Mouse (Mus musculus): Measurements from ENCODE around the gene Slc11a1. TPM values are rescaled to one million over a fixed set of nuclear protein-coding genes. Genes with fewer than 3 reads are reported as not detected.

Gene Slc11a1
- polyA plus RNA-seq, 1 experiment: 588 TPM

DNA sequence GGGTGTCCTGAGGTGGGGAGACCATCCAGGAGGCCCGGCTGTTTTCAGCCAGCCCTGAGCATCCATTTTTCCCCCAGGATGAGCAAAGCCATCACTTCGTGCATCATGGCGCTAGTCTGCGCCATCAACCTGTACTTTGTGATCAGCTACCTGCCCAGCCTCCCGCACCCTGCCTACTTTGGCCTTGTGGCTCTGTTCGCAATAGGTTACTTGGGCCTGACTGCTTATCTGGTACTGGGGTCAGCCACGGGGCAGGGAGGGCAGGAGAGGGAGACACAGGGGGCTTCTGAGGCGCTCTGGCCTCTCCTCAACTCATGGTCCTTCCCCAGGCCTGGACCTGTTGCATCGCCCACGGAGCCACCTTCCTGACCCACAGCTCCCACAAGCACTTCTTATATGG, 10.1 kb downstream of the Slc11a1 start:
- peaks cover 32% of the 10 kb centered on the region for H3K4me1 ChIP-seq (ENCODE audit: control insufficient read depth, insufficient read depth, low read length)
- TF ChIP-seq POLR2A (IDR thresholded peaks at IDR 0.05; ENCODE audit: borderline replicate concordance, low read depth, low read length) (no peak), CTCF (IDR thresholded peaks at IDR 0.05; ENCODE audit: low read depth, low read length) (no peak)
- no peak overlapping the region for H3K27ac ChIP-seq (ENCODE audit: insufficient read depth, low read depth, low read length)
- H3K4me3 ChIP-seq (ENCODE audit: insufficient read depth, low read length): no peak overlapping the region

GRCm38 (mm10) chr1:74385531-74385930, 10.5 kb downstream of the Slc11a1 start:
- H3K4me1 ChIP-seq (ENCODE audit: control insufficient read depth, insufficient read depth, low read length): peaks cover 27% of the 10 kb centered on the region
- TF ChIP-seq POLR2A (IDR thresholded peaks at IDR 0.05; ENCODE audit: borderline replicate concordance, low read depth, low read length) (no peak), CTCF (IDR thresholded peaks at IDR 0.05; ENCODE audit: low read depth, low read length) (no peak)
- no peak overlapping the region for H3K4me3 ChIP-seq (ENCODE audit: insufficient read depth, low read length)
- no peak overlapping the region for H3K27ac ChIP-seq (ENCODE audit: insufficient read depth, low read depth, low read length)

DNA sequence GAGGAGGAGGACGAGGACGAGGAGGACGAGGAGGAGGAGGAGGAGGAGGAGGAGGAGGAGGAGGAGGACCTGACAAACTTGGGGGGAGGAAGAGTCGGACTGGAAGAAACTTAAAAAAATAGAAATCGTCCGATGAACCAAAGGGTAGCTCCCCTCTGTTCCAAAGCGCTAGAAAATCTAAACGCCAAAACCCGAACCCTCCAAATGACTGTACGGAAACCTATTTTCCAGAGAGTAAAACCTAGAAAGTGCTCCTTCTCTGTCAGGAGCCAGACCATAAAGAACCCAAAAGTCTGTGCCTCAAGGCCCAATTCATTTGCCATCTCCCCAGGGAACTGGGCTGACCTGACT, 11.3 kb downstream of the Slc11a1 start:
- TF ChIP-seq CTCF (IDR thresholded peaks at IDR 0.05; ENCODE audit: low read depth, low read length) (no peak), POLR2A (IDR thresholded peaks at IDR 0.05; ENCODE audit: borderline replicate concordance, low read depth, low read length) (no peak)
- peak overlapping the region; percentile 65 for H3K4me3 ChIP-seq (ENCODE audit: insufficient read depth, low read length)
- H3K27ac ChIP-seq (ENCODE audit: insufficient read depth, low read depth, low read length): peak overlapping the region; percentile 97
- H3K4me1 ChIP-seq (ENCODE audit: control insufficient read depth, insufficient read depth, low read length): peaks cover 24% of the 10 kb centered on the region

DNA sequence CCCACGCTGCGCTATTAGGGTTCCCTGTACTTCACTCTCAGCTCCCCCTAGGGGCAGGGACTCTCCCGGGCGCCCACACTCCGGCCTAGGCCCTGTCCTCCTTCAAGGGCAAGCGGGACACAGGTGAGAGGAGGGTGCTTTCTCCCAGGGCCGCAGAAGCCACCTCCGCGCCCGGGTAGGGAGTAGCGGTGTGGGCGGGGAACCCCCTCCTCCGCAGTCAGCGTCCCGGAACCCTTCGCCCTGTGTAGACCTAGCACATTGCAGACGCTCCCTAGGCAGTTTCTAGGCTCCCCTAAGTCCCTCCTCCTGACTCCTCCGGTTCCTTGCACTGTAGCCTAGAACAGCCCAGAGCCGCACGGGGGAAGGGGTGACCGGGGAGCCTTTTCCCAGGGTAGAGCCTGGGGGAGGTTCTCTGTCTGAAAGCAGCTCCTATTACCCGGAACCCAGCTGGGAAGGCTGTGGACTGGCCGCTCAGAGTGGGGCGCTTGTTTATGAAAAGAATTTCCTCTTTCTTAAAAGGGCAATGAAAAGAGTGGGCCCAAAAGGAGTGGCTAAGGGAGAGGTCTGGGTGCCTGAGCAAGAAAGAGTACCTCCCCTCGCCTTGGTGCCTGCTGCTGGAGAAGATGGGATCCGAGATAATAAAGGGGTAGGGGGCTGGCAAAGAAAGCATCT, 11.9 kb downstream of the Slc11a1 start:
- Histone ChIP-seq H3K4me1 (ENCODE audit: control insufficient read depth, insufficient read depth, low read length) (peaks cover 19% of the 10 kb centered on the region), H3K27ac (ENCODE audit: insufficient read depth, low read depth, low read length) (peak overlapping the region; percentile 97), H3K4me3 (ENCODE audit: insufficient read depth, low read length) (peak overlapping the region; percentile 65)
- TF ChIP-seq POLR2A (IDR thresholded peaks at IDR 0.05; ENCODE audit: borderline replicate concordance, low read depth, low read length) (no peak), CTCF (IDR thresholded peaks at IDR 0.05; ENCODE audit: low read depth, low read length) (peak; percentile 42; the same call in 1 of the 2 replicates)

DNA sequence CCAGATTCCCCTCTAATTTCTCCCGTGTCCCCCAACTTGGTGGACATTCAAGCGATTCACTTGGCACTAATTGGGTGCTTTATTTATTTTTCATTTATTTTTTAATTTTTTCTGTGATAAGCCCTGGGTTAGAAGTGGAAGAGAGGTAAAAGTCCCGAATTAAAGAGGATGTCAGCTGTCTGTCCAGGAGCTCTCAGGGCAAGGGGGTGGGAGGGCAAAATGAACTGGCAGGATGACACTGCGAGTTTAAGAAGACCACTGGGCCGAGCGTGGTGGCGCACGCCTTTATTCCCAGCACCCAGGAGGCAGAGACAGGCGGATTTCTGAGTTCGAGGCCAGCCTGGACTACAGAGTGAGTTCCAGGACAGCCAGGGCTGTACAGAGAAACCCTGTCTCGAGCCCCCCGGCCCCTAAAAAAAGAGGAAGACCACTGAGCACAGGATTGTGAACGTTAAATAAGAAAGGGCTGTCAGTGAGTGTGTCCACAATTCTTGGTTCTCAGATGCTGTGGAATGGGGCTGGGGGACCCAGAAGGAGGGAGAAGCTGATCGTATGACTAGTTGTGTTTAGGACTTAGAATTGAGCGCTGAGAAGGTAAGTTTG, 12.5 kb downstream of the Slc11a1 start:
- Histone ChIP-seq H3K4me3 (ENCODE audit: insufficient read depth, low read length) (peak overlapping the region; percentile 65), H3K4me1 (ENCODE audit: control insufficient read depth, insufficient read depth, low read length) (peaks cover 15% of the 10 kb centered on the region), H3K27ac (ENCODE audit: insufficient read depth, low read depth, low read length) (peak overlapping the region; percentile 97)
- TF ChIP-seq CTCF (IDR thresholded peaks at IDR 0.05; ENCODE audit: low read depth, low read length): no peak
- no peak for TF ChIP-seq POLR2A (IDR thresholded peaks at IDR 0.05; ENCODE audit: borderline replicate concordance, low read depth, low read length)

- H3K27ac ChIP-seq (ENCODE audit: insufficient read depth, low read depth, low read length): no peak overlapping the region
- peaks cover 18% of the 10 kb centered on the region for H3K4me1 ChIP-seq (ENCODE audit: control insufficient read depth, insufficient read depth, low read length)
- H3K4me3 ChIP-seq (ENCODE audit: insufficient read depth, low read length): no peak overlapping the region
- TF ChIP-seq POLR2A (IDR thresholded peaks at IDR 0.05; ENCODE audit: borderline replicate concordance, low read depth, low read length) (no peak), CTCF (IDR thresholded peaks at IDR 0.05; ENCODE audit: low read depth, low read length) (no peak)
These were observed 13.5 kb downstream of the Slc11a1 start for GRCm38 (mm10) chr1:74388398-74388920.

GRCm38 (mm10) chr1:74389831-74390286, 14.9 kb downstream of the Slc11a1 start:
- Histone ChIP-seq H3K4me1 (ENCODE audit: control insufficient read depth, insufficient read depth, low read length) (peaks cover 18% of the 10 kb centered on the region), H3K4me3 (ENCODE audit: insufficient read depth, low read length) (no peak overlapping the region), H3K27ac (ENCODE audit: insufficient read depth, low read depth, low read length) (no peak overlapping the region)
- TF ChIP-seq POLR2A (IDR thresholded peaks at IDR 0.05; ENCODE audit: borderline replicate concordance, low read depth, low read length) (no peak), CTCF (IDR thresholded peaks at IDR 0.05; ENCODE audit: low read depth, low read length) (no peak)

DNA sequence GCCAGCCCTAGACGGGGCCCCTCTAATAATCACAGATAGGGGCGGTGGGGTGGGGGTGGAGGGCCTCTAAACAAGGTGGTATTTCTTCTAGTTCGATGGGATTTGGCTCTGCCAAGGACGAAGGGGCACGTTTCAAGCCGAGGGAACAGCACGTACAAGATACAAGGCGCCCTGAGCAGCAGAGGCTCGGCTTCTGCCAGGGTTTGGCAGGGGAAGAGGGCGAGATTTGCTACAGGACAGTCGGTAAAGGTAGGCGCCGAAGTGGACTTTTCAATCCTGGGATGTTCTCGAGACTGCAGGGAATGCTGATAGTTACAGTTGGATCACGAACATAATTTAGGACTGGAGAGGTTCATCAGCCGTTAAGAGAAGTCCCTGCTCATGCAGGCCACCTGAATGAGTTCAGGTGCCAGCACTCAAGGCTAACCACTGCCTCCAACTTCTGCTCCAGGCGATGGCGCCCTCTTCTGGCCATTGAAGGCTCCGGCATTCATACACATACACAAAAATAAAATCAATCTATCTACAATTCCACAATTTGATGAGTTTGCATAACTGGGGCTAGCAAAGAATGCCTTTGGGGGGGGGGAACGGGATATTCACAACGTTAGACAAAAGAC, 15.4 kb downstream of the Slc11a1 start:
- peaks cover 18% of the 10 kb centered on the region for H3K4me1 ChIP-seq (ENCODE audit: control insufficient read depth, insufficient read depth, low read length)
- TF ChIP-seq POLR2A (IDR thresholded peaks at IDR 0.05; ENCODE audit: borderline replicate concordance, low read depth, low read length) (no peak), CTCF (IDR thresholded peaks at IDR 0.05; ENCODE audit: low read depth, low read length) (peak; percentile 42)
- H3K27ac ChIP-seq (ENCODE audit: insufficient read depth, low read depth, low read length): peak overlapping the region; percentile 60
- peak overlapping the region; percentile 52; the same call in 1 of the 2 replicates for H3K4me3 ChIP-seq (ENCODE audit: insufficient read depth, low read length)

GRCm38 (mm10) chr1:74390924-74391748, 16.1 kb downstream of the Slc11a1 start, which contains the start of gene Ctdsp1:
TSS of gene Ctdsp1 (plus strand) at chr1:74391509.
- Histone ChIP-seq H3K4me3 (ENCODE audit: insufficient read depth, low read length) (peak within 1 kb of the TSS; percentile 91), H3K4me1 (ENCODE audit: control insufficient read depth, insufficient read depth, low read length) (peaks cover 18% of the 10 kb centered on the region), H3K27ac (ENCODE audit: insufficient read depth, low read depth, low read length) (peak within 1 kb of the TSS; percentile 83)
- TF ChIP-seq CTCF (IDR thresholded peaks at IDR 0.05; ENCODE audit: low read depth, low read length): peak; percentile 18; the same call in 1 of the 2 replicates
- TF ChIP-seq POLR2A (IDR thresholded peaks at IDR 0.05; ENCODE audit: borderline replicate concordance, low read depth, low read length): no peak
